Mouse (Mus musculus): ENCODE results near the gene Snupn.
"Not testable (repeated sequence)": the region's sequence is repeated elsewhere in the genome, so short reads cannot be mapped to it uniquely, and the experiment has no call there.

Gene Snupn

GRCm38 (mm10) chr9:56930556-56930955 is 20.1 kb upstream of the Snupn start:
- in situ Hi-C loops (cut with MboI, MseI) = no loop called here

- in situ Hi-C loops (cut with MboI, MseI) = no loop called here
These were observed 13.8 kb upstream of the Snupn start for GRCm38 (mm10) chr9:56936861-56937222.

GRCm38 (mm10) chr9:56937223-56938160 is 13.2 kb upstream of the Snupn start, which contains the start of gene Imp3:
Gene Imp3, plus strand, starts transcription at chr9:56937475.
- in situ Hi-C loops (cut with MboI, MseI) = no loop called here

GRCm38 (mm10) chr9:56938374-56938773 is 12.3 kb upstream of the Snupn start:
- in situ Hi-C loops (cut with MboI, MseI) = no loop called here

GRCm38 (mm10) chr9:56947481-56947880 is 3.2 kb upstream of the Snupn start:
- in situ Hi-C loops (cut with MboI, MseI) = not testable (repeated sequence)

GRCm38 (mm10) chr9:56948699-56949098 is 2.0 kb upstream of the Snupn start:
- in situ Hi-C loops (cut with MboI, MseI) = not testable (repeated sequence)

- in situ Hi-C loops (cut with MboI, MseI) = no loop called here
These were observed 911 bp upstream of the Snupn start for GRCm38 (mm10) chr9:56949767-56950166.

- in situ Hi-C loops (cut with MboI, MseI) = no loop called here
These were observed 2.9 kb downstream of the Snupn start for GRCm38 (mm10) chr9:56953562-56953961.

- in situ Hi-C loops (cut with MboI, MseI) = no loop called here
These were observed 6.4 kb downstream of the Snupn start for GRCm38 (mm10) chr9:56956966-56957675.

GRCm38 (mm10) chr9:56958689-56959088 is 8.0 kb downstream of the Snupn start:
- in situ Hi-C loops (cut with MboI, MseI) = no loop called here

- in situ Hi-C loops (cut with MboI, MseI) = no loop called here
These were observed 10.9 kb downstream of the Snupn start for GRCm38 (mm10) chr9:56961591-56961990.

GRCm38 (mm10) chr9:56970158-56970557 is 19.5 kb downstream of the Snupn start:
- in situ Hi-C loops (cut with MboI, MseI) = no loop called here

- in situ Hi-C loops (cut with MboI, MseI) = no loop called here
These were observed 23.4 kb downstream of the Snupn start for GRCm38 (mm10) chr9:56973960-56974524.

- in situ Hi-C loops (cut with MboI, MseI) = no loop called here
These were observed 24.5 kb downstream of the Snupn start for GRCm38 (mm10) chr9:56975199-56975598.

- in situ Hi-C loops (cut with MboI, MseI) = no loop called here
These were observed 29.5 kb downstream of the Snupn start for GRCm38 (mm10) chr9:56980186-56980585.

- in situ Hi-C loops (cut with MboI, MseI) = no loop called here
These were observed 30.8 kb downstream of the Snupn start for GRCm38 (mm10) chr9:56981502-56981901.

- in situ Hi-C loops (cut with MboI, MseI) = loop anchor here (5.0 kb wide), 1 partner anchor 38 kb away; no protein-coding TSS in a partner anchor
These were observed 43.9 kb downstream of the Snupn start, which contains the start of gene Ptpn9 for GRCm38 (mm10) chr9:56994286-56995197. Gene Ptpn9, plus strand, starts transcription at chr9:56994923.

- in situ Hi-C loops (cut with MboI, MseI) = loop anchor here (5.0 kb wide), 1 partner anchor 37 kb away; no protein-coding TSS in a partner anchor
These were observed 44.7 kb downstream of the Snupn start for GRCm38 (mm10) chr9:56995198-56996027.

GRCm38 (mm10) chr9:56996028-56996346 is 45.3 kb downstream of the Snupn start:
- in situ Hi-C loops (cut with MboI, MseI) = loop anchor here (5.0 kb wide), 1 partner anchor 36 kb away; no protein-coding TSS in a partner anchor

GRCm38 (mm10) chr9:56997206-56997605 is 46.5 kb downstream of the Snupn start:
- in situ Hi-C loops (cut with MboI, MseI) = loop anchor here (5.0 kb wide), 1 partner anchor 35 kb away; no protein-coding TSS in a partner anchor
